In the genomic region with DNA sequence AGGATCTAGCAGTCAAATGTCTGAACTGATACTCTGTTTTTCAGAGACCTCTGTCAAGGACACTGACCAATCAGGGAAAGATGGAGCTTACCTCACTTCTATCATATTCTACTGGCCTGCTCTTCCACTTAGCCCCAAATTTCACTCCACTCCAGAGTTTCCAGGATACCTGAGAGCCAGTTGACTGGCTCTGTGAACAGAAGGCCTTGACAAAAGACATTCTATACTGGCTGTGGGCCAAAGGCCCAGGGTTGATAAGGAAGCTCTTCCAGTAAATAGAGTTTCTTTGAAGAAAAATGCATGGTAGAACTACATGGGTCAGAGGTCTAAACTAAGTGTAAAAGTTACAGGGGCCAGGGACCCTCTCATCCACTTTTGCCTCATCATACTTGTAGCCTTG, we compare ENCODE assay signal across 12 mouse cellular contexts. TPM values are rescaled to one million over a fixed set of nuclear protein-coding genes. Genes with fewer than 3 reads are reported as not detected.
A peak's percentile ranks its signal among the peaks of the same experiment; 100 is the strongest.
DNase-seq lines count a peak whose midpoint lies in the region; ATAC-seq and TF ChIP-seq lines count a peak whose summit lies in the region.
"Had no signal": no experiment of that assay in that cellular context is flagged by ENCODE, and none has a peak within 500 bp of the region (broad histone marks: within the 10 kb centered on the region; RNA-seq: fewer than 3 reads in every experiment).

No protein-coding gene starts in this region.

- peak; percentile 39 for DNase-seq in heart, postnatal 0 days (ENCODE audit: low spot score)
- DNase-seq in heart, embryonic 10.5 days (ENCODE audit: low spot score), result no peak
- DNase-seq in lung, postnatal 10 days, result peak; percentile 3
- DNase-seq in lung, postnatal 4 days, result no peak
- DNase-seq in adrenal gland, adult 8-10 months, result peak; percentile 25
- DNase-seq in stomach, postnatal 0 days (ENCODE audit: low spot score), result peak; percentile 13
- DNase-seq in cerebellum, adult 9-11 months, result no peak
- DNase-seq: cerebellum, adult 8-10 months; layer of hippocampus, postnatal 36 days had no signal

- ATAC-seq in heart, postnatal 0 days (ENCODE audit: insufficient read depth, low read depth), result no peak
- no peak for ATAC-seq in stomach, postnatal 0 days (ENCODE audit: low FRiP score, low TSS enrichment)

- H3K27ac ChIP-seq in heart, postnatal 0 days (ENCODE audit: low read depth), result no peak overlapping the region
- H3K27ac ChIP-seq in heart, embryonic 10.5 days, result no peak overlapping the region
- H3K27ac ChIP-seq in stomach, postnatal 0 days (replicated peaks), result no peak overlapping the region
- H3K27ac ChIP-seq: forebrain, embryonic 12.5 days; lung, embryonic 15.5 days; midbrain, embryonic 10.5 days had no signal

- no peak overlapping the region for H3K9ac ChIP-seq in heart, postnatal 0 days (replicated peaks; ENCODE audit: low read depth, low read length)
- H3K9ac ChIP-seq in stomach, postnatal 0 days (ENCODE audit: low read length), result no peak overlapping the region
- H3K9ac ChIP-seq: forebrain, embryonic 12.5 days; lung, embryonic 15.5 days had no signal

- H3K36me3 ChIP-seq in heart, postnatal 0 days (replicated peaks; ENCODE audit: control insufficient read depth, insufficient read depth, low read length), result no peaks in the 10 kb centered on the region
- H3K36me3 ChIP-seq in heart, embryonic 10.5 days, result no peaks in the 10 kb centered on the region
- no peaks in the 10 kb centered on the region for H3K36me3 ChIP-seq in stomach, postnatal 0 days (ENCODE audit: control insufficient read depth, insufficient read depth, low read length)
- H3K36me3 ChIP-seq: forebrain, embryonic 12.5 days; lung, embryonic 15.5 days; midbrain, embryonic 10.5 days had no signal

- no peak for TF ChIP-seq CTCF in heart, postnatal 0 days (IDR thresholded peaks at IDR 0.05; ENCODE audit: low read depth)
- TF ChIP-seq CTCF in stomach, postnatal 0 days (IDR thresholded peaks at IDR 0.05; ENCODE audit: low read depth), result no peak

- no peaks in the 10 kb centered on the region for H3K4me1 ChIP-seq in heart, postnatal 0 days (ENCODE audit: control insufficient read depth, insufficient read depth)
- no peaks in the 10 kb centered on the region for H3K4me1 ChIP-seq in heart, embryonic 10.5 days
- H3K4me1 ChIP-seq in stomach, postnatal 0 days (replicated peaks; ENCODE audit: control insufficient read depth, insufficient read depth), result no peaks in the 10 kb centered on the region
- H3K4me1 ChIP-seq: forebrain, embryonic 12.5 days; lung, embryonic 15.5 days; midbrain, embryonic 10.5 days had no signal

- no peak overlapping the region for H3K4me2 ChIP-seq in heart, postnatal 0 days (ENCODE audit: low read depth, low read length)
- no peak overlapping the region for H3K4me2 ChIP-seq in stomach, postnatal 0 days (replicated peaks; ENCODE audit: low read depth)
- H3K4me2 ChIP-seq: forebrain, embryonic 12.5 days; lung, embryonic 15.5 days had no signal

- no peaks in the 10 kb centered on the region for H3K9me3 ChIP-seq in heart, postnatal 0 days (replicated peaks; ENCODE audit: control insufficient read depth, low read length)
- no peaks in the 10 kb centered on the region for H3K9me3 ChIP-seq in heart, embryonic 10.5 days
- H3K9me3 ChIP-seq in stomach, postnatal 0 days (ENCODE audit: control insufficient read depth, low read length), result no peaks in the 10 kb centered on the region
- H3K9me3 ChIP-seq: forebrain, embryonic 12.5 days; lung, embryonic 15.5 days; midbrain, embryonic 10.5 days had no signal

- H3K27me3 ChIP-seq in heart, postnatal 0 days (ENCODE audit: control insufficient read depth, insufficient read depth, low read length), result no peaks in the 10 kb centered on the region
- no peaks in the 10 kb centered on the region for H3K27me3 ChIP-seq in heart, embryonic 10.5 days (ENCODE audit: insufficient read depth, poor library complexity, severe bottlenecking)
- no peaks in the 10 kb centered on the region for H3K27me3 ChIP-seq in stomach, postnatal 0 days (ENCODE audit: control insufficient read depth, insufficient read depth, low read length)
- H3K27me3 ChIP-seq: forebrain, embryonic 12.5 days; lung, embryonic 15.5 days had no signal

- no peak overlapping the region for H3K4me3 ChIP-seq in heart, postnatal 0 days (ENCODE audit: low read depth, low read length)
- H3K4me3 ChIP-seq in heart, embryonic 10.5 days, result no peak overlapping the region
- H3K4me3 ChIP-seq in stomach, postnatal 0 days (ENCODE audit: low read depth, low read length), result no peak overlapping the region
- H3K4me3 ChIP-seq: forebrain, embryonic 12.5 days; lung, embryonic 15.5 days; midbrain, embryonic 10.5 days had no signal

- TF ChIP-seq EP300 in heart, postnatal 0 days (IDR thresholded peaks at IDR 0.05; ENCODE audit: low read depth), result no peak
- no peak for TF ChIP-seq EP300 in stomach, postnatal 0 days (optimal IDR thresholded peaks at IDR 0.05)

RNA-seq across cellular contexts. Expression of a gene that starts 12.0 kb away (rescaled TPM):
- total RNA-seq in heart, postnatal 0 days (2014; rRNA removed; ENCODE audit: low replicate concordance), result 46.3 and 51.4 TPM in 2 replicates
- polyA plus RNA-seq in heart, postnatal 0 days (2015; fragmentation: Nextera tagmentation; extraction: Ambion mirVana), result 97.5 and 119 TPM in 2 replicates
- 45.9 and 55.2 TPM in 2 replicates for polyA plus RNA-seq in heart, embryonic 10.5 days (2016; fragmentation: Nextera tagmentation; extraction: Ambion mirVana)
- 100 to 1,000 TPM in 1 of 4 experiments, 10 to 100 TPM in 3; 71.5 to 114 (median 80.3) TPM for total RNA-seq in adrenal gland, adult 8-10 months (2022)
- polyA plus RNA-seq in stomach, postnatal 0 days (2015; fragmentation: Nextera tagmentation; extraction: Ambion mirVana), result 51.3 and 54.8 TPM in 2 replicates

RNA-seq across cellular contexts. Expression of a gene that starts 12.2 kb away (rescaled TPM):
- 0.31 and 11.8 TPM in 2 replicates for total RNA-seq in heart, postnatal 0 days (2014; rRNA removed; ENCODE audit: low replicate concordance)
- polyA plus RNA-seq in heart, postnatal 0 days (2015; fragmentation: Nextera tagmentation; extraction: Ambion mirVana), result 1.7 TPM in 2 replicates
- polyA plus RNA-seq in heart, embryonic 10.5 days (2016; fragmentation: Nextera tagmentation; extraction: Ambion mirVana), result 1.3 and 1.8 TPM in 2 replicates
- total RNA-seq in adrenal gland, adult 8-10 months (2022), result 10 to 100 TPM in 3 of 4 experiments, 1 to 10 TPM in 1; 6.8 to 14.8 (median 12.1) TPM
- 0.42 and 0.80 TPM in 2 replicates for polyA plus RNA-seq in stomach, postnatal 0 days (2015; fragmentation: Nextera tagmentation; extraction: Ambion mirVana)

RNA-seq across cellular contexts. Expression of a gene that starts 46.2 kb away (rescaled TPM):
- total RNA-seq in heart, postnatal 0 days (2014; rRNA removed; ENCODE audit: low replicate concordance), result 9.7 and 22.1 TPM in 2 replicates
- polyA plus RNA-seq in heart, postnatal 0 days (2015; fragmentation: Nextera tagmentation; extraction: Ambion mirVana), result 22.9 and 24.2 TPM in 2 replicates
- 11.9 and 13.2 TPM in 2 replicates for polyA plus RNA-seq in heart, embryonic 10.5 days (2016; fragmentation: Nextera tagmentation; extraction: Ambion mirVana)
- 10 to 100 TPM; 11.1 to 12.9 (median 12.1) TPM for total RNA-seq in adrenal gland, adult 8-10 months (2022)
- 15.9 and 17.3 TPM in 2 replicates for polyA plus RNA-seq in stomach, postnatal 0 days (2015; fragmentation: Nextera tagmentation; extraction: Ambion mirVana)

RNA-seq across cellular contexts. Expression of a gene that starts 46.2 kb away (rescaled TPM):
- total RNA-seq in heart, postnatal 0 days (2014; rRNA removed; ENCODE audit: low replicate concordance), result 12.4 and 16.2 TPM in 2 replicates
- polyA plus RNA-seq in heart, postnatal 0 days (2015; fragmentation: Nextera tagmentation; extraction: Ambion mirVana), result 3.8 and 4.7 TPM in 2 replicates
- 6.9 and 8.6 TPM in 2 replicates for polyA plus RNA-seq in heart, embryonic 10.5 days (2016; fragmentation: Nextera tagmentation; extraction: Ambion mirVana)
- total RNA-seq in adrenal gland, adult 8-10 months (2022), result 10 to 100 TPM in 3 of 4 experiments, 1 to 10 TPM in 1; 7.6 to 17.4 (median 14.2) TPM
- polyA plus RNA-seq in stomach, postnatal 0 days (2015; fragmentation: Nextera tagmentation; extraction: Ambion mirVana), result 3.6 and 4.0 TPM in 2 replicates

RNA-seq across cellular contexts. Expression of a gene that starts 46.2 kb away (rescaled TPM):
- total RNA-seq in heart, postnatal 0 days (2014; rRNA removed; ENCODE audit: low replicate concordance), result 5.1 and 7.1 TPM in 2 replicates
- polyA plus RNA-seq in heart, postnatal 0 days (2015; fragmentation: Nextera tagmentation; extraction: Ambion mirVana), result 41.4 and 42.4 TPM in 2 replicates
- polyA plus RNA-seq in heart, embryonic 10.5 days (2016; fragmentation: Nextera tagmentation; extraction: Ambion mirVana), result 63.0 and 64.7 TPM in 2 replicates
- total RNA-seq in adrenal gland, adult 8-10 months (2022), result 10 to 100 TPM; 24.0 to 32.5 (median 31.1) TPM
- 35.7 and 42.0 TPM in 2 replicates for polyA plus RNA-seq in stomach, postnatal 0 days (2015; fragmentation: Nextera tagmentation; extraction: Ambion mirVana)

Comparison
In these comparisons a context has a peak if more than half of its experiments do, and no peak if none do; other contexts are left out.
1. DNase-seq: peak in heart, postnatal 0 days (single experiment), lung, postnatal 10 days (single experiment), adrenal gland, adult 8-10 months (single experiment) and stomach, postnatal 0 days (single experiment); none in heart, embryonic 10.5 days (single experiment), lung, postnatal 4 days (0 of 2) and cerebellum, adult 9-11 months (single experiment).